Mouse (Mus musculus): ENCODE measurements around the gene Fau. TPM values are rescaled to one million over a fixed set of nuclear protein-coding genes. Genes with fewer than 3 reads are reported as not detected.

Fau gene
- polyA plus RNA-seq, 1 experiment from 2014 or later, result 1,050 TPM

GRCm38 (mm10) chr19:6048681-6049410, 8.8 kb upstream of the Fau start:
- WGBS, result 87% methylated on average over 11 of the region's 11 CpGs
- no peak overlapping the region for H3K9ac ChIP-seq (ENCODE audit: low read depth, low read length)
- no peak for TF ChIP-seq CTCF (IDR thresholded peaks at IDR 0.05; ENCODE audit: low read depth)
- no peak overlapping the region for H3K27ac ChIP-seq
- H3K4me2 ChIP-seq (ENCODE audit: low read length), result no peak overlapping the region
- H3K4me3 ChIP-seq (replicated peaks; ENCODE audit: low read depth, low read length), result no peak overlapping the region
- peaks cover 55% of the 10 kb centered on the region for H3K36me3 ChIP-seq (ENCODE audit: insufficient read depth, low read length)
- no peak for ATAC-seq (replicated peaks; ENCODE audit: low FRiP score, low read depth)
- H3K4me1 ChIP-seq (replicated peaks; ENCODE audit: insufficient read depth, low read length), result peaks cover 13% of the 10 kb centered on the region
- no peak for DNase-seq (ENCODE audit: low spot score)
- H3K9me3 ChIP-seq (replicated peaks; ENCODE audit: low read length), result no peaks in the 10 kb centered on the region
- no peaks in the 10 kb centered on the region for H3K27me3 ChIP-seq (ENCODE audit: insufficient read depth, low read length)

GRCm38 (mm10) chr19:6052516-6052915, 5.1 kb upstream of the Fau start:
- TF ChIP-seq CTCF (IDR thresholded peaks at IDR 0.05; ENCODE audit: low read depth), result no peak
- DNase-seq (ENCODE audit: low spot score) (no peak), ATAC-seq (replicated peaks; ENCODE audit: low FRiP score, low read depth) (no peak)
- H3K4me1 ChIP-seq (replicated peaks; ENCODE audit: insufficient read depth, low read length), result peaks cover 14% of the 10 kb centered on the region
- H3K9me3 ChIP-seq (replicated peaks; ENCODE audit: low read length), result no peaks in the 10 kb centered on the region
- no peaks in the 10 kb centered on the region for H3K27me3 ChIP-seq (ENCODE audit: insufficient read depth, low read length)
- H3K4me3 ChIP-seq (replicated peaks; ENCODE audit: low read depth, low read length), result no peak overlapping the region
- 82% methylated on average over 7 of the region's 7 CpGs for WGBS
- no peak overlapping the region for H3K9ac ChIP-seq (ENCODE audit: low read depth, low read length)
- no peak overlapping the region for H3K27ac ChIP-seq
- H3K36me3 ChIP-seq (ENCODE audit: insufficient read depth, low read length), result peaks cover 69% of the 10 kb centered on the region
- H3K4me2 ChIP-seq (ENCODE audit: low read length), result no peak overlapping the region

DNA sequence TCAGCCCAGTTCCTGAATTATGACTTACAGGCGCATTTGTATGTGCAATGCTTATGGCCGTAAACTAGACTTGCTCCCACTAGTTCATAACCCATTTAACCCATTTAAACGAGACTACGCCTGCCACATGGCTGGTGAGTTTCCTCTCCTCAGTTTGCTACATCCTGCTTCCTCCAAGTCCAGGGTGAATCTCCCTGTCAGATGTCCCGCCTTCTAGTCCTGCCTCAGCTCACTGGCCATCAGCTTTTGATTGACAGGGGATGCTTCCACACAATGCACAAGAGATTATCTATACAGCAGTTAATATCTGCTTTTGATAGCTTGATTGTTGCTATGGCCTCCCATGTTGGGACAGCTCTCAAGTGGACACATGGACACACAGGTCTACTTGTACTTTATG, 3.3 kb upstream of the Fau start:
- Histone ChIP-seq H3K4me3 (replicated peaks; ENCODE audit: low read depth, low read length) (no peak overlapping the region), H3K9ac (ENCODE audit: low read depth, low read length) (no peak overlapping the region), H3K9me3 (replicated peaks; ENCODE audit: low read length) (no peaks in the 10 kb centered on the region), H3K27ac (no peak overlapping the region), H3K27me3 (ENCODE audit: insufficient read depth, low read length) (no peaks in the 10 kb centered on the region), H3K36me3 (ENCODE audit: insufficient read depth, low read length) (peaks cover 57% of the 10 kb centered on the region), H3K4me2 (ENCODE audit: low read length) (no peak overlapping the region), H3K4me1 (replicated peaks; ENCODE audit: insufficient read depth, low read length) (peaks cover 7% of the 10 kb centered on the region; the same call in 1 of the 2 replicates)
- 74% methylated on average over 5 of the region's 5 CpGs for WGBS
- DNase-seq (ENCODE audit: low spot score), result no peak
- TF ChIP-seq CTCF (IDR thresholded peaks at IDR 0.05; ENCODE audit: low read depth), result no peak
- ATAC-seq (replicated peaks; ENCODE audit: low FRiP score, low read depth), result no peak

GRCm38 (mm10) chr19:6056696-6057095, 948 bp upstream of the Fau start:
- 55% methylated on average over 4 of the region's 4 CpGs for WGBS
- no peaks in the 10 kb centered on the region for H3K27me3 ChIP-seq (ENCODE audit: insufficient read depth, low read length)
- H3K9me3 ChIP-seq (replicated peaks; ENCODE audit: low read length), result no peaks in the 10 kb centered on the region
- no peak for TF ChIP-seq CTCF (IDR thresholded peaks at IDR 0.05; ENCODE audit: low read depth)
- H3K4me1 ChIP-seq (replicated peaks; ENCODE audit: insufficient read depth, low read length), result peaks cover 7% of the 10 kb centered on the region
- peak overlapping the region; percentile 27; the same call in 1 of the 2 replicates for H3K27ac ChIP-seq
- ATAC-seq (replicated peaks; ENCODE audit: low FRiP score, low read depth) (no peak), DNase-seq (ENCODE audit: low spot score) (no peak)
- H3K4me3 ChIP-seq (replicated peaks; ENCODE audit: low read depth, low read length), result peak overlapping the region; percentile 92
- H3K4me2 ChIP-seq (ENCODE audit: low read length), result peak overlapping the region; percentile 81
- peak overlapping the region; percentile 54 for H3K9ac ChIP-seq (ENCODE audit: low read depth, low read length)
- H3K36me3 ChIP-seq (ENCODE audit: insufficient read depth, low read length), result peaks cover 33% of the 10 kb centered on the region

GRCm38 (mm10) chr19:6058513-6058912, 869 bp downstream of the Fau start:
- H3K36me3 ChIP-seq (ENCODE audit: insufficient read depth, low read length), result peaks cover 17% of the 10 kb centered on the region
- 37% methylated on average over 5 of the region's 5 CpGs for WGBS
- DNase-seq (ENCODE audit: low spot score), result no peak
- peak overlapping the region; percentile 55 for H3K27ac ChIP-seq
- no peak for TF ChIP-seq CTCF (IDR thresholded peaks at IDR 0.05; ENCODE audit: low read depth)
- H3K27me3 ChIP-seq (ENCODE audit: insufficient read depth, low read length), result no peaks in the 10 kb centered on the region
- H3K4me3 ChIP-seq (replicated peaks; ENCODE audit: low read depth, low read length), result peak overlapping the region; percentile 92
- no peaks in the 10 kb centered on the region for H3K9me3 ChIP-seq (replicated peaks; ENCODE audit: low read length)
- peak overlapping the region; percentile 81 for H3K4me2 ChIP-seq (ENCODE audit: low read length)
- H3K9ac ChIP-seq (ENCODE audit: low read depth, low read length), result peak overlapping the region; percentile 92
- peaks cover 17% of the 10 kb centered on the region for H3K4me1 ChIP-seq (replicated peaks; ENCODE audit: insufficient read depth, low read length)
- no peak for ATAC-seq (replicated peaks; ENCODE audit: low FRiP score, low read depth)

GRCm38 (mm10) chr19:6058966-6059365, 1.3 kb downstream of the Fau start:
- Histone ChIP-seq H3K27ac (peak overlapping the region; percentile 55), H3K4me1 (replicated peaks; ENCODE audit: insufficient read depth, low read length) (peaks cover 17% of the 10 kb centered on the region), H3K9ac (ENCODE audit: low read depth, low read length) (peak overlapping the region; percentile 92; the same call in 1 of the 2 replicates), H3K4me2 (ENCODE audit: low read length) (peak overlapping the region; percentile 81), H3K27me3 (ENCODE audit: insufficient read depth, low read length) (no peaks in the 10 kb centered on the region), H3K36me3 (ENCODE audit: insufficient read depth, low read length) (peaks cover 13% of the 10 kb centered on the region), H3K4me3 (replicated peaks; ENCODE audit: low read depth, low read length) (peak overlapping the region; percentile 92), H3K9me3 (replicated peaks; ENCODE audit: low read length) (no peaks in the 10 kb centered on the region)
- ATAC-seq (replicated peaks; ENCODE audit: low FRiP score, low read depth) (no peak), DNase-seq (ENCODE audit: low spot score) (no peak)
- no peak for TF ChIP-seq CTCF (IDR thresholded peaks at IDR 0.05; ENCODE audit: low read depth)
- 79% methylated on average over 5 of the region's 5 CpGs for WGBS

All from kidney, postnatal 0 days (tissue).